Mouse (Mus musculus) heart, adult 2 months (tissue): Measurements from ENCODE around the gene Slc41a3.

Source experiments
- CTCF ChIP-seq: fragments of 200-600 bp; IDR thresholded peaks from 2 replicates; pipeline ENCODE4 v1.8.1; 2022; ENCODE audit warnings: antibody characterized with exemption, mild to moderate bottlenecking, moderate library complexity
- EP300 ChIP-seq: fragments of 200-500 bp; IDR thresholded peaks from 2 replicates; pipeline ENCODE4 v1.6.1; 2011; ENCODE audit warnings: low read depth, low read length, control low read depth; ENCODE audit not compliant: insufficient read depth
- POLR2A ChIP-seq: fragments of 200-500 bp; IDR thresholded peaks from 2 replicates; pipeline ENCODE4 v1.6.1; 2011; ENCODE audit warnings: mild to moderate bottlenecking, low read depth, low read length, control low read depth; ENCODE audit not compliant: insufficient read depth

DNA sequence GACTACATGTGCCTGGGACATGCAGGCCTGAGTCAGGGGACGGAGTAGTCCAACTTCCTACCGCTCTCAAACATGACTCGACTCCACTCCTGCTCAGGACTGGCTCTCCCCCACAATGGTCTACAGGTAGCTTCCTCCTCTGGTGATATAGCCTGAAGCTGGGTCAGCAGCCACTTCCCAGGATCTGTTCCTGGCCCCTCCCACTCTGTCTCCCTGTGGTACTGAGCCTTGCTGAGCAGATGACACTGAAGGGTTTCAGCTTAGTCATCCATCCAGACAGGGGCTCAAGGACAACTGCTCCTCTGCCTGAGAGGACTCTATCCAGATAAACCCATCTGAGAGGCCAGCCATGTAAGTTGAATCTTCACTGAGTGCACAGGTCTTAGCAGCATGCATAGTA, 37.0 kb upstream of the Slc41a3 start:
- TF ChIP-seq EP300 (no peak), POLR2A (no peak), CTCF (no peak)
